Mouse (Mus musculus): Measurements from ENCODE around the gene Zfp362. TPM values are rescaled to one million over a fixed set of nuclear protein-coding genes. Genes with fewer than 3 reads are reported as not detected.
A peak's percentile ranks its signal among the peaks of the same experiment; 100 is the strongest.

Gene Zfp362
- polyA plus RNA-seq, 1 experiment from 2014 or later = 25.3 TPM

- Histone ChIP-seq H3K4me3 (ENCODE audit: low read depth, low read length) (no peak overlapping the region), H3K27ac (ENCODE audit: low read depth, low read length) (no peak overlapping the region), H3K9ac (ENCODE audit: low read depth, low read length) (no peak overlapping the region), H3K36me3 (ENCODE audit: control insufficient read depth, insufficient read depth, low read length) (peaks cover 3% of the 10 kb centered on the region; the same call in 1 of the 2 replicates), H3K4me1 (replicated peaks; ENCODE audit: control insufficient read depth, insufficient read depth, low read length) (peaks cover 49% of the 10 kb centered on the region), H3K9me3 (ENCODE audit: control insufficient read depth, low read length) (no peaks in the 10 kb centered on the region), H3K27me3 (replicated peaks; ENCODE audit: control insufficient read depth, insufficient read depth, low read length) (no peaks in the 10 kb centered on the region), H3K4me2 (no peak overlapping the region)
- ATAC-seq (replicated peaks; ENCODE audit: low FRiP score) (no peak), DNase-seq (ENCODE audit: low spot score) (no peak)
- 63% methylated on average over 5 of the region's 5 CpGs for WGBS
Observed at GRCm38 (mm10) chr4:128734217-128734616, 71.6 kb downstream of the Zfp362 start.

- no peak overlapping the region for H3K27ac ChIP-seq (ENCODE audit: low read depth, low read length)
- peaks cover 3% of the 10 kb centered on the region; the same call in 1 of the 2 replicates for H3K36me3 ChIP-seq (ENCODE audit: control insufficient read depth, insufficient read depth, low read length)
- no peaks in the 10 kb centered on the region for H3K9me3 ChIP-seq (ENCODE audit: control insufficient read depth, low read length)
- H3K4me2 ChIP-seq = no peak overlapping the region
- 53% methylated on average over 6 of the region's 6 CpGs for WGBS
- H3K4me3 ChIP-seq (ENCODE audit: low read depth, low read length) = no peak overlapping the region
- no peak overlapping the region for H3K9ac ChIP-seq (ENCODE audit: low read depth, low read length)
- ATAC-seq (replicated peaks; ENCODE audit: low FRiP score) = no peak
- H3K4me1 ChIP-seq (replicated peaks; ENCODE audit: control insufficient read depth, insufficient read depth, low read length) = peaks cover 56% of the 10 kb centered on the region
- no peak for DNase-seq (ENCODE audit: low spot score)
- no peaks in the 10 kb centered on the region for H3K27me3 ChIP-seq (replicated peaks; ENCODE audit: control insufficient read depth, insufficient read depth, low read length)
Observed at GRCm38 (mm10) chr4:128733496-128733895, 72.3 kb downstream of the Zfp362 start.

- WGBS = 64% methylated on average over 5 of the region's 5 CpGs
- no peak overlapping the region for H3K4me3 ChIP-seq (ENCODE audit: low read depth, low read length)
- H3K9ac ChIP-seq (ENCODE audit: low read depth, low read length) = no peak overlapping the region
- DNase-seq (ENCODE audit: low spot score) (no peak), ATAC-seq (replicated peaks; ENCODE audit: low FRiP score) (no peak)
- no peaks in the 10 kb centered on the region for H3K9me3 ChIP-seq (ENCODE audit: control insufficient read depth, low read length)
- H3K4me2 ChIP-seq = no peak overlapping the region
- H3K4me1 ChIP-seq (replicated peaks; ENCODE audit: control insufficient read depth, insufficient read depth, low read length) = peaks cover 54% of the 10 kb centered on the region
- H3K27me3 ChIP-seq (replicated peaks; ENCODE audit: control insufficient read depth, insufficient read depth, low read length) = no peaks in the 10 kb centered on the region
- no peak overlapping the region for H3K27ac ChIP-seq (ENCODE audit: low read depth, low read length)
- H3K36me3 ChIP-seq (ENCODE audit: control insufficient read depth, insufficient read depth, low read length) = peaks cover 3% of the 10 kb centered on the region; the same call in 1 of the 2 replicates
Observed at GRCm38 (mm10) chr4:128732794-128733193, 73.1 kb downstream of the Zfp362 start.

- Histone ChIP-seq H3K4me1 (replicated peaks; ENCODE audit: control insufficient read depth, insufficient read depth, low read length) (peaks cover 50% of the 10 kb centered on the region), H3K9ac (ENCODE audit: low read depth, low read length) (no peak overlapping the region), H3K4me3 (ENCODE audit: low read depth, low read length) (no peak overlapping the region), H3K27me3 (replicated peaks; ENCODE audit: control insufficient read depth, insufficient read depth, low read length) (no peaks in the 10 kb centered on the region), H3K36me3 (ENCODE audit: control insufficient read depth, insufficient read depth, low read length) (peaks cover 3% of the 10 kb centered on the region; the same call in 1 of the 2 replicates), H3K4me2 (peak overlapping the region; percentile 93), H3K27ac (ENCODE audit: low read depth, low read length) (no peak overlapping the region), H3K9me3 (ENCODE audit: control insufficient read depth, low read length) (no peaks in the 10 kb centered on the region)
- DNase-seq (ENCODE audit: low spot score) (no peak), ATAC-seq (replicated peaks; ENCODE audit: low FRiP score) (no peak)
- WGBS = 85% methylated on average over 6 of the region's 6 CpGs
Observed at GRCm38 (mm10) chr4:128730271-128730670, 75.6 kb downstream of the Zfp362 start.

GRCm38 (mm10) chr4:128729709-128730037 is 76.2 kb downstream of the Zfp362 start:
- H3K9me3 ChIP-seq (ENCODE audit: control insufficient read depth, low read length) = no peaks in the 10 kb centered on the region
- WGBS = 30% methylated on average over 5 of the region's 5 CpGs
- H3K4me2 ChIP-seq = peak overlapping the region; percentile 93
- peak overlapping the region; percentile 98 for H3K4me3 ChIP-seq (ENCODE audit: low read depth, low read length)
- no peak overlapping the region for H3K27ac ChIP-seq (ENCODE audit: low read depth, low read length)
- H3K9ac ChIP-seq (ENCODE audit: low read depth, low read length) = peak overlapping the region; percentile 97; the same call in 1 of the 2 replicates
- H3K36me3 ChIP-seq (ENCODE audit: control insufficient read depth, insufficient read depth, low read length) = peaks cover 3% of the 10 kb centered on the region; the same call in 1 of the 2 replicates
- ATAC-seq (replicated peaks; ENCODE audit: low FRiP score) = no peak
- peaks cover 46% of the 10 kb centered on the region for H3K4me1 ChIP-seq (replicated peaks; ENCODE audit: control insufficient read depth, insufficient read depth, low read length)
- no peaks in the 10 kb centered on the region for H3K27me3 ChIP-seq (replicated peaks; ENCODE audit: control insufficient read depth, insufficient read depth, low read length)
- no peak for DNase-seq (ENCODE audit: low spot score)

- Histone ChIP-seq H3K4me1 (replicated peaks; ENCODE audit: control insufficient read depth, insufficient read depth, low read length) (peaks cover 41% of the 10 kb centered on the region), H3K4me2 (peak overlapping the region; percentile 93), H3K4me3 (ENCODE audit: low read depth, low read length) (peak overlapping the region; percentile 98), H3K36me3 (ENCODE audit: control insufficient read depth, insufficient read depth, low read length) (peaks cover 3% of the 10 kb centered on the region; the same call in 1 of the 2 replicates), H3K27me3 (replicated peaks; ENCODE audit: control insufficient read depth, insufficient read depth, low read length) (no peaks in the 10 kb centered on the region), H3K9ac (ENCODE audit: low read depth, low read length) (peak overlapping the region; percentile 97), H3K27ac (ENCODE audit: low read depth, low read length) (peak overlapping the region; percentile 54; the same call in 1 of the 2 replicates), H3K9me3 (ENCODE audit: control insufficient read depth, low read length) (no peaks in the 10 kb centered on the region)
- 34% methylated on average over 15 of the region's 15 CpGs for WGBS
- DNase-seq (ENCODE audit: low spot score) = no peak
- ATAC-seq (replicated peaks; ENCODE audit: low FRiP score) = no peak
Observed at GRCm38 (mm10) chr4:128729033-128729708, 76.7 kb downstream of the Zfp362 start.

- Histone ChIP-seq H3K4me3 (ENCODE audit: low read depth, low read length) (peak overlapping the region; percentile 98), H3K27ac (ENCODE audit: low read depth, low read length) (peak overlapping the region; percentile 96; the same call in 1 of the 2 replicates), H3K27me3 (replicated peaks; ENCODE audit: control insufficient read depth, insufficient read depth, low read length) (no peaks in the 10 kb centered on the region), H3K9ac (ENCODE audit: low read depth, low read length) (peak overlapping the region; percentile 97), H3K9me3 (ENCODE audit: control insufficient read depth, low read length) (no peaks in the 10 kb centered on the region), H3K4me2 (peak overlapping the region; percentile 93), H3K36me3 (ENCODE audit: control insufficient read depth, insufficient read depth, low read length) (peaks cover 3% of the 10 kb centered on the region; the same call in 1 of the 2 replicates), H3K4me1 (replicated peaks; ENCODE audit: control insufficient read depth, insufficient read depth, low read length) (peaks cover 34% of the 10 kb centered on the region)
- ATAC-seq (replicated peaks; ENCODE audit: low FRiP score) = no peak
- DNase-seq (ENCODE audit: low spot score) = no peak
- 2% methylated on average over 5 of the region's 5 CpGs for WGBS
Observed at GRCm38 (mm10) chr4:128728431-128728851, 77.4 kb downstream of the Zfp362 start.

- peaks cover 31% of the 10 kb centered on the region for H3K4me1 ChIP-seq (replicated peaks; ENCODE audit: control insufficient read depth, insufficient read depth, low read length)
- under 1% methylated on average over 63 of the region's 65 CpGs for WGBS
- H3K36me3 ChIP-seq (ENCODE audit: control insufficient read depth, insufficient read depth, low read length) = peaks cover 3% of the 10 kb centered on the region; the same call in 1 of the 2 replicates
- peak overlapping the region; percentile 97 for H3K9ac ChIP-seq (ENCODE audit: low read depth, low read length)
- ATAC-seq (replicated peaks; ENCODE audit: low FRiP score) (peak; percentile 89), DNase-seq (ENCODE audit: low spot score) (peak; percentile 69)
- peak overlapping the region; percentile 96 for H3K27ac ChIP-seq (ENCODE audit: low read depth, low read length)
- H3K4me3 ChIP-seq (ENCODE audit: low read depth, low read length) = peak overlapping the region; percentile 98
- H3K4me2 ChIP-seq = peak overlapping the region; percentile 93
- H3K9me3 ChIP-seq (ENCODE audit: control insufficient read depth, low read length) = no peaks in the 10 kb centered on the region
- no peaks in the 10 kb centered on the region for H3K27me3 ChIP-seq (replicated peaks; ENCODE audit: control insufficient read depth, insufficient read depth, low read length)
Observed at GRCm38 (mm10) chr4:128727721-128728430, 78.0 kb downstream of the Zfp362 start.
